In the genomic region with DNA sequence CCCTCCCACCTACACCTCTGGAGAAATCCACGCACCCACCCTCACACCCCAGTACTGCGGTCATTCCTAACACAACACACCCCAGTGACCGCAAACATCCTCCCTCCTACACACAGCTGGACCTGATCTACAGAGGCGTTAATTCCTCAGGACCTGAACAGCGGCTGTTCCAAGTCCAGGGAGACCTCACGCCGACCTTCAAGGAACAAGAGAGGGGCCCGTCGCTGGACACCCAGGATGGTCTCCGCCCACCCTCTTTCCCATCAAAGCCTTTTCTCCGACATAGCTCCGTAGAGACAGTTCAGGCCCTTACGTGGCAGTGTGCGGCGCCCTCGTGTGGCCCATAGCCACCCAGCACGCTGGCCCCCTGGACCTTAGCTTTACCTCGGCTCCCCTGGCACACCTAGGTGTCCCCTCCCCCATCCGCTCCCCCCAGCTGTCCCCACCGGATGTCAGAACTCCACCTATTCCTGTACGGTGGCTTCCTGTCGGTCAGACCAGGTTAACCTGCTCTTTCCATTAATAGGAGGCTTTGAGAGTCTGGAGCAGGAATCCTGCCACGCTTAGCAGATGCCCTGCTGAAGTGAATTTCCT, we compare ENCODE assay signal across 8 mouse cellular contexts. TPM values are rescaled to one million over a fixed set of nuclear protein-coding genes. Genes with fewer than 3 reads are reported as not detected.
DNase-seq lines count a peak whose midpoint lies in the region; ATAC-seq and TF ChIP-seq lines count a peak whose summit lies in the region.

No protein-coding gene starts in this region.

- H3K4me2 ChIP-seq in heart, embryonic 12.5 days: peak overlapping the region; percentile 73
- H3K4me2 ChIP-seq in kidney, embryonic 16.5 days (replicated peaks; ENCODE audit: low read depth, low read length): peak overlapping the region; percentile 77
- peak overlapping the region; percentile 77 for H3K4me2 ChIP-seq in liver, embryonic 13.5 days
- H3K4me2 ChIP-seq in stomach, embryonic 14.5 days (replicated peaks; ENCODE audit: low read depth, low read length): peak overlapping the region; percentile 68

- peak overlapping the region; percentile 53 for H3K9ac ChIP-seq in heart, embryonic 12.5 days
- H3K9ac ChIP-seq in kidney, embryonic 16.5 days (replicated peaks; ENCODE audit: low read length): peak overlapping the region; percentile 64
- H3K9ac ChIP-seq in liver, embryonic 13.5 days: peak overlapping the region; percentile 73
- no peak overlapping the region for H3K9ac ChIP-seq in stomach, embryonic 14.5 days (replicated peaks; ENCODE audit: low read depth, low read length)

- WGBS in heart, embryonic 12.5 days: 5% methylated on average over 23 of the region's 23 CpGs
- WGBS in kidney, embryonic 16.5 days: 2% methylated on average over 23 of the region's 23 CpGs
- 4% methylated on average over 23 of the region's 23 CpGs for WGBS in liver, embryonic 13.5 days (ENCODE audit: insufficient replicate concordance)
- WGBS in stomach, embryonic 14.5 days: 4% methylated on average over 23 of the region's 23 CpGs

- DNase-seq in CD4-positive helper T cell, adult 2 months (ENCODE audit: low read depth, low spot score): peak; percentile 66
- peak; percentile 63 for DNase-seq in liver, embryonic 13.5 days
- DNase-seq in neural tube, embryonic 10.5 days (ENCODE audit: extremely low spot score, low spot score): peak; percentile 72

- no peaks in the 10 kb centered on the region for H3K27me3 ChIP-seq in heart, embryonic 12.5 days (replicated peaks)
- no peaks in the 10 kb centered on the region for H3K27me3 ChIP-seq in kidney, embryonic 16.5 days (ENCODE audit: insufficient read depth, low read length)
- no peaks in the 10 kb centered on the region for H3K27me3 ChIP-seq in liver, embryonic 13.5 days
- H3K27me3 ChIP-seq in stomach, embryonic 14.5 days (ENCODE audit: control insufficient read depth, insufficient read depth, low read length): no peaks in the 10 kb centered on the region

- TF ChIP-seq POLR2A in bone marrow macrophage, adult 2 months (IDR thresholded peaks at IDR 0.05; ENCODE audit: borderline replicate concordance, low read depth, low read length): no peak
- no peak for TF ChIP-seq POLR2A in embryonic fibroblast, embryonic 13.5 days (IDR thresholded peaks at IDR 0.05; ENCODE audit: low read depth, low read length)

- peak overlapping the region; percentile 38 for H3K4me3 ChIP-seq in bone marrow macrophage, adult 2 months (ENCODE audit: insufficient read depth, low read length)
- H3K4me3 ChIP-seq in embryonic fibroblast, embryonic 13.5 days (ENCODE audit: insufficient read depth, low read length): peak overlapping the region; percentile 1; the same call in 1 of the 2 replicates
- H3K4me3 ChIP-seq in heart, embryonic 12.5 days: peak overlapping the region; percentile 47
- H3K4me3 ChIP-seq in kidney, embryonic 16.5 days (ENCODE audit: low read length): peak overlapping the region; percentile 46
- peak overlapping the region; percentile 55 for H3K4me3 ChIP-seq in liver, embryonic 13.5 days (replicated peaks)
- H3K4me3 ChIP-seq in stomach, embryonic 14.5 days (ENCODE audit: low read depth, low read length): peak overlapping the region; percentile 23

- no peaks in the 10 kb centered on the region for H3K36me3 ChIP-seq in heart, embryonic 12.5 days
- H3K36me3 ChIP-seq in kidney, embryonic 16.5 days (ENCODE audit: insufficient read depth, low read length): no peaks in the 10 kb centered on the region
- no peaks in the 10 kb centered on the region for H3K36me3 ChIP-seq in liver, embryonic 13.5 days
- H3K36me3 ChIP-seq in stomach, embryonic 14.5 days (ENCODE audit: control insufficient read depth, insufficient read depth, low read length): no peaks in the 10 kb centered on the region

- H3K27ac ChIP-seq in bone marrow macrophage, adult 2 months (ENCODE audit: insufficient read depth, low read depth, low read length): no peak overlapping the region
- no peak overlapping the region for H3K27ac ChIP-seq in embryonic fibroblast, embryonic 13.5 days (ENCODE audit: insufficient read depth, low read length)
- no peak overlapping the region for H3K27ac ChIP-seq in heart, embryonic 12.5 days (ENCODE audit: poor library complexity, severe bottlenecking)
- H3K27ac ChIP-seq in kidney, embryonic 16.5 days (ENCODE audit: low read length): peak overlapping the region; percentile 96
- peak overlapping the region; percentile 98 for H3K27ac ChIP-seq in liver, embryonic 13.5 days
- peak overlapping the region; percentile 24; the same call in 1 of the 2 replicates for H3K27ac ChIP-seq in stomach, embryonic 14.5 days (ENCODE audit: low read length)

- no peaks in the 10 kb centered on the region for H3K9me3 ChIP-seq in heart, embryonic 12.5 days (replicated peaks)
- H3K9me3 ChIP-seq in kidney, embryonic 16.5 days (ENCODE audit: low read length): peaks cover 2% of the 10 kb centered on the region; the same call in 1 of the 2 replicates
- no peaks in the 10 kb centered on the region; the same call in 1 of the 2 replicates for H3K9me3 ChIP-seq in liver, embryonic 13.5 days (replicated peaks)
- no peaks in the 10 kb centered on the region for H3K9me3 ChIP-seq in stomach, embryonic 14.5 days (ENCODE audit: control insufficient read depth, low read depth, low read length)

- peak; percentile 71 for ATAC-seq in heart, embryonic 12.5 days (ENCODE audit: insufficient number of reproducible peaks, low FRiP score)
- ATAC-seq in kidney, embryonic 16.5 days (ENCODE audit: low FRiP score, low TSS enrichment): peak; percentile 77
- ATAC-seq in liver, embryonic 13.5 days (ENCODE audit: low read depth): peak; percentile 29; the same call in 1 of the 2 replicates
- peak; percentile 67 for ATAC-seq in stomach, embryonic 14.5 days (ENCODE audit: insufficient number of reproducible peaks, insufficient read depth, low FRiP score, low read depth)

- peak; percentile 73 for TF ChIP-seq CTCF in bone marrow macrophage, adult 2 months (IDR thresholded peaks at IDR 0.05; ENCODE audit: low read depth, low read length)
- TF ChIP-seq CTCF in embryonic fibroblast, embryonic 13.5 days (IDR thresholded peaks at IDR 0.05; ENCODE audit: borderline replicate concordance, insufficient read depth, low read length): peak; percentile 87

- peaks cover 26% of the 10 kb centered on the region for H3K4me1 ChIP-seq in bone marrow macrophage, adult 2 months (ENCODE audit: control insufficient read depth, insufficient read depth, low read length)
- H3K4me1 ChIP-seq in embryonic fibroblast, embryonic 13.5 days (ENCODE audit: control insufficient read depth, insufficient read depth, low read length): 0 out of 2 replicates have a peak, but pooled peaks cover 4% of the 10 kb centered on the region
- H3K4me1 ChIP-seq in heart, embryonic 12.5 days (replicated peaks): peaks cover 38% of the 10 kb centered on the region
- H3K4me1 ChIP-seq in kidney, embryonic 16.5 days (ENCODE audit: insufficient read depth, low read length): peaks cover 54% of the 10 kb centered on the region
- H3K4me1 ChIP-seq in liver, embryonic 13.5 days (replicated peaks): peaks cover 59% of the 10 kb centered on the region
- H3K4me1 ChIP-seq in stomach, embryonic 14.5 days (ENCODE audit: control insufficient read depth, insufficient read depth, low read length): peaks cover 9% of the 10 kb centered on the region; the same call in 1 of the 2 replicates

RNA-seq across cellular contexts. Expression of a gene that starts 36.9 kb away (rescaled TPM):
- polyA plus RNA-seq in bone marrow macrophage, adult 2 months (2012; ENCODE audit: insufficient read depth, insufficient read length, missing spikeins): 2.9 and 3.5 TPM in 2 replicates
- polyA plus RNA-seq in embryonic fibroblast, embryonic 13.5 days (2011; ENCODE audit: insufficient read length, low read depth, missing spikeins): 12.9 and 25.2 TPM in 2 replicates
- 89.3 and 89.4 TPM in 2 replicates for polyA plus RNA-seq in heart, embryonic 12.5 days (2016; fragmentation: Nextera tagmentation; extraction: Ambion mirVana)
- polyA plus RNA-seq in kidney, embryonic 16.5 days (2015; fragmentation: Nextera tagmentation; extraction: Ambion mirVana): 44.0 and 48.7 TPM in 2 replicates
- 81.9 and 106 TPM in 2 replicates for polyA plus RNA-seq in liver, embryonic 13.5 days (2015; fragmentation: Nextera tagmentation; extraction: Ambion mirVana)
- polyA plus RNA-seq in stomach, embryonic 14.5 days (2014; fragmentation: Nextera tagmentation; extraction: Ambion mirVana): 23.8 and 26.1 TPM in 2 replicates

Comparison
In these comparisons a context has a peak if more than half of its experiments do, and no peak if none do; other contexts are left out.
1. H3K27ac ChIP-seq: peak in kidney, embryonic 16.5 days (single experiment), liver, embryonic 13.5 days (single experiment) and stomach, embryonic 14.5 days (single experiment); none in bone marrow macrophage, adult 2 months (single experiment), embryonic fibroblast, embryonic 13.5 days (single experiment) and heart, embryonic 12.5 days (single experiment).
2. H3K4me3 ChIP-seq: peak in every context shown above with its lines; median percentile 55 in liver, embryonic 13.5 days; 47 in heart, embryonic 12.5 days; 46 in kidney, embryonic 16.5 days; 38 in bone marrow macrophage, adult 2 months; 23 in stomach, embryonic 14.5 days; 1 in embryonic fibroblast, embryonic 13.5 days.
3. Peak in every context shown above with its lines, with median percentiles within 50 percentile points of each other: DNase-seq, ATAC-seq and H3K4me2 ChIP-seq.